21 mouse cellular contexts compared by ENCODE assay signal in the genomic region with DNA sequence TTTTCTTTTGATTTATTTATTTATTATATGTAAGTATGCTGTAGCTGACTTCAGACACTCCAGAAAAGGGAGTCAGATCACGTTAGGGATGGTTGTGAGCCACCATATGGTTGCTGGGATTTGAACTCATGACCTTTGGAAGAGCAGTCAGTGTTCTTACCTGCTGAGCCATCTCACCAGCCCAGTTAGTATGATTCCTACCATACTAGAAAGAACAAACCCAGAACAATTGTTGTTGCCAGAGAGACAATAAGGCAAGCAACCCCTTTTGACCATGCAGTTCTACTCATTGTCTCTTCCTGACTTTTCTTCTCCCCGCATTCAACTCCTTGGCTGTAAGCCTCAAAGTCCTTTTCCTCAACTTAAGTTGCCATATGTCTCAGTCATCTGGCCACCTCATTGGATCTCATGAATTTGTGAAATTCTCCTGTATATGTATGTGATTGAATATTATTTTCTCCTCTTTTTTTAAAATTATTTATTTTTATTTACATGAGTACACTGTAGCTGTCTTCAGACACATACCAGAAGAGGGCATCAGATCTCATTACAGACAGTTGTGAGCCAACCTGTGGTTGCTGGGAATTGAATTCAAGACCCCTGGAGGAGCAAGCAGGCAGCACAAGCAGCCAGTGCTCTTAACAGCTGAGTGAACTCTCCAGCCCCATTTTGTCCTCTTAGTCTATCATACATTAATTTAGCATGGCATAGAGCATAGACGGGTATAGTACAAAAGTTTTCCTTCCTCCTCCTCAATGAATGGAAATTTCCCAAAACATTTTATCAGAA. TPM values are rescaled to one million over a fixed set of nuclear protein-coding genes. Genes with fewer than 3 reads are reported as not detected.
A peak's percentile ranks its signal among the peaks of the same experiment; 100 is the strongest.
DNase-seq lines count a peak whose midpoint lies in the region; ATAC-seq and TF ChIP-seq lines count a peak whose summit lies in the region.
"Had no signal": no experiment of that assay in that cellular context is flagged by ENCODE, and none has a peak within 500 bp of the region (broad histone marks: within the 10 kb centered on the region; RNA-seq: fewer than 3 reads in every experiment).

No protein-coding gene starts in this region.

- no peak overlapping the region for H3K4me2 ChIP-seq in forebrain, postnatal 0 days (ENCODE audit: low read depth)
- no peak overlapping the region for H3K4me2 ChIP-seq in forebrain, embryonic 13.5 days
- H3K4me2 ChIP-seq in neural tube, embryonic 12.5 days (replicated peaks), result no peak overlapping the region
- H3K4me2 ChIP-seq in stomach, postnatal 0 days (replicated peaks; ENCODE audit: low read depth), result no peak overlapping the region
- H3K4me2 ChIP-seq: midbrain, embryonic 12.5 days; stomach, embryonic 15.5 days had no signal

- no peak overlapping the region for H3K4me3 ChIP-seq in forebrain, postnatal 0 days (ENCODE audit: low read depth, low read length)
- H3K4me3 ChIP-seq in forebrain, embryonic 13.5 days, result no peak overlapping the region
- no peak overlapping the region for H3K4me3 ChIP-seq in neural tube, embryonic 12.5 days
- no peak overlapping the region for H3K4me3 ChIP-seq in stomach, postnatal 0 days (ENCODE audit: low read depth, low read length)
- H3K4me3 ChIP-seq: heart, embryonic 12.5 days; liver, embryonic 13.5 days; midbrain, embryonic 12.5 days; stomach, embryonic 15.5 days had no signal

- 0 out of 2 replicates have a peak, but pooled peaks cover 5% of the 10 kb centered on the region for H3K27me3 ChIP-seq in forebrain, postnatal 0 days (ENCODE audit: insufficient read depth, low read length)
- no peaks in the 10 kb centered on the region for H3K27me3 ChIP-seq in forebrain, embryonic 13.5 days
- H3K27me3 ChIP-seq in neural tube, embryonic 12.5 days (replicated peaks), result no peaks in the 10 kb centered on the region
- H3K27me3 ChIP-seq in stomach, postnatal 0 days (ENCODE audit: control insufficient read depth, insufficient read depth, low read length), result no peaks in the 10 kb centered on the region
- H3K27me3 ChIP-seq: heart, embryonic 12.5 days; liver, embryonic 13.5 days; midbrain, embryonic 12.5 days; stomach, embryonic 15.5 days had no signal

- no peak for DNase-seq in forebrain, postnatal 0 days
- DNase-seq in neural tube, embryonic 10.5 days (ENCODE audit: extremely low spot score, low spot score), result no peak
- peak; percentile 18 for DNase-seq in T-cell, adult 2 months (ENCODE audit: low spot score)
- no peak for DNase-seq in stomach, postnatal 0 days (ENCODE audit: low spot score)
- DNase-seq in left cerebral cortex, postnatal 36 days (ENCODE audit: low spot score in 2 of 2), result no peak
- DNase-seq in cerebellum, postnatal 4 days (ENCODE audit: low spot score in 2 of 2), result no peak
- DNase-seq: cerebellum, adult 18-20 months; gastrocnemius, postnatal 36 days; kidney, adult 9 months; liver, embryonic 13.5 days had no signal

- no peaks in the 10 kb centered on the region for H3K36me3 ChIP-seq in forebrain, postnatal 0 days (ENCODE audit: insufficient read depth)
- no peaks in the 10 kb centered on the region for H3K36me3 ChIP-seq in forebrain, embryonic 13.5 days (ENCODE audit: poor library complexity, severe bottlenecking)
- H3K36me3 ChIP-seq in neural tube, embryonic 12.5 days, result no peaks in the 10 kb centered on the region
- no peaks in the 10 kb centered on the region for H3K36me3 ChIP-seq in stomach, postnatal 0 days (ENCODE audit: control insufficient read depth, insufficient read depth, low read length)
- H3K36me3 ChIP-seq: heart, embryonic 12.5 days; liver, embryonic 13.5 days; midbrain, embryonic 12.5 days; stomach, embryonic 15.5 days had no signal

- WGBS in forebrain, postnatal 0 days, result 78% methylated on average over 3 of the region's 3 CpGs
- 84% methylated on average over 3 of the region's 3 CpGs for WGBS in forebrain, embryonic 13.5 days
- WGBS in neural tube, embryonic 12.5 days, result 86% methylated on average over 3 of the region's 3 CpGs
- WGBS in stomach, postnatal 0 days, result 85% methylated on average over 3 of the region's 3 CpGs

- no peak for TF ChIP-seq EP300 in stomach, postnatal 0 days (optimal IDR thresholded peaks at IDR 0.05)

- no peaks in the 10 kb centered on the region for H3K4me1 ChIP-seq in forebrain, postnatal 0 days (ENCODE audit: insufficient read depth)
- H3K4me1 ChIP-seq in forebrain, embryonic 13.5 days, result peaks cover 4% of the 10 kb centered on the region
- no peaks in the 10 kb centered on the region for H3K4me1 ChIP-seq in neural tube, embryonic 12.5 days
- no peaks in the 10 kb centered on the region for H3K4me1 ChIP-seq in stomach, postnatal 0 days (replicated peaks; ENCODE audit: control insufficient read depth, insufficient read depth)
- H3K4me1 ChIP-seq: heart, embryonic 12.5 days; midbrain, embryonic 12.5 days; stomach, embryonic 15.5 days had no signal

- intact Hi-C loops in left cerebral cortex, postnatal 36 days (cut with DNase I), result no loop called here

- H3K27ac ChIP-seq in forebrain, postnatal 0 days (ENCODE audit: low read depth, low read length), result no peak overlapping the region
- H3K27ac ChIP-seq in forebrain, embryonic 13.5 days, result no peak overlapping the region
- no peak overlapping the region for H3K27ac ChIP-seq in neural tube, embryonic 12.5 days
- H3K27ac ChIP-seq in stomach, postnatal 0 days (replicated peaks), result no peak overlapping the region
- H3K27ac ChIP-seq: liver, embryonic 13.5 days; midbrain, embryonic 12.5 days; stomach, embryonic 15.5 days had no signal

- ATAC-seq in forebrain, postnatal 0 days, result no peak
- ATAC-seq in forebrain, embryonic 13.5 days, result no peak
- ATAC-seq in neural tube, embryonic 12.5 days (ENCODE audit: low FRiP score, low read depth), result peak; percentile 12; the same call in 1 of the 2 replicates
- ATAC-seq in stomach, postnatal 0 days (ENCODE audit: low FRiP score, low TSS enrichment), result no peak

- H3K9me3 ChIP-seq in forebrain, postnatal 0 days (ENCODE audit: low read length), result no peaks in the 10 kb centered on the region
- H3K9me3 ChIP-seq in forebrain, embryonic 13.5 days (replicated peaks), result no peaks in the 10 kb centered on the region
- H3K9me3 ChIP-seq in neural tube, embryonic 12.5 days, result no peaks in the 10 kb centered on the region
- no peaks in the 10 kb centered on the region for H3K9me3 ChIP-seq in stomach, postnatal 0 days (ENCODE audit: control insufficient read depth, low read length)
- H3K9me3 ChIP-seq: heart, embryonic 12.5 days; liver, embryonic 13.5 days; midbrain, embryonic 12.5 days; stomach, embryonic 15.5 days had no signal

- TF ChIP-seq CTCF in forebrain, postnatal 0 days (IDR thresholded peaks at IDR 0.05; ENCODE audit: low read depth), result 0 out of 2 replicates have a peak, but pooled peaks have one; percentile 10
- TF ChIP-seq CTCF in stomach, postnatal 0 days (IDR thresholded peaks at IDR 0.05; ENCODE audit: low read depth), result 0 out of 2 replicates have a peak, but pooled peaks have one; percentile 6

- H3K9ac ChIP-seq in forebrain, postnatal 0 days, result no peak overlapping the region
- H3K9ac ChIP-seq in forebrain, embryonic 13.5 days, result no peak overlapping the region
- no peak overlapping the region for H3K9ac ChIP-seq in neural tube, embryonic 12.5 days
- H3K9ac ChIP-seq in stomach, postnatal 0 days (ENCODE audit: low read length), result no peak overlapping the region
- H3K9ac ChIP-seq: heart, embryonic 12.5 days; liver, embryonic 13.5 days; midbrain, embryonic 12.5 days; stomach, embryonic 15.5 days had no signal

RNA-seq across cellular contexts. Expression of gene Pros1, which starts 1.4 kb away (rescaled TPM):
- 8.3 and 11.4 TPM in 2 replicates for total RNA-seq in forebrain, postnatal 0 days (2014; rRNA removed)
- polyA plus RNA-seq in forebrain, postnatal 0 days (2015; fragmentation: Nextera tagmentation; extraction: Ambion mirVana), result 7.2 and 9.3 TPM in 2 replicates
- 7.7 and 8.6 TPM in 2 replicates for polyA plus RNA-seq in forebrain, embryonic 13.5 days (2015; fragmentation: Nextera tagmentation; extraction: Ambion mirVana)
- 17.6 and 21.3 TPM in 2 replicates for polyA plus RNA-seq in neural tube, embryonic 12.5 days (2016; fragmentation: Nextera tagmentation; extraction: Ambion mirVana)
- 24.9 and 26.6 TPM in 2 replicates for polyA plus RNA-seq in stomach, postnatal 0 days (2015; fragmentation: Nextera tagmentation; extraction: Ambion mirVana)
- 1 to 10 TPM; 8.3 to 9.6 TPM for total RNA-seq in left cerebral cortex, postnatal 36 days (2021)

RNA-seq across cellular contexts. Expression of gene Arl13b, which starts 5.8 kb away (rescaled TPM):
- total RNA-seq in forebrain, postnatal 0 days (2014; rRNA removed), result 21.0 and 21.4 TPM in 2 replicates
- polyA plus RNA-seq in forebrain, postnatal 0 days (2015; fragmentation: Nextera tagmentation; extraction: Ambion mirVana), result 14.1 and 17.0 TPM in 2 replicates
- polyA plus RNA-seq in forebrain, embryonic 13.5 days (2015; fragmentation: Nextera tagmentation; extraction: Ambion mirVana), result 19.0 and 19.5 TPM in 2 replicates
- polyA plus RNA-seq in neural tube, embryonic 12.5 days (2016; fragmentation: Nextera tagmentation; extraction: Ambion mirVana), result 18.0 and 20.7 TPM in 2 replicates
- polyA plus RNA-seq in stomach, postnatal 0 days (2015; fragmentation: Nextera tagmentation; extraction: Ambion mirVana), result 10.1 and 12.1 TPM in 2 replicates
- total RNA-seq in left cerebral cortex, postnatal 36 days (2021), result 10 to 100 TPM in 1 of 2 experiments, 1 to 10 TPM in 1; 10.0 to 11.9 TPM

RNA-seq across cellular contexts. Expression of gene Stx19, which starts 38.2 kb away (rescaled TPM):
- 0.14 TPM in 1 of 2 replicates, not detected in the other for total RNA-seq in forebrain, postnatal 0 days (2014; rRNA removed)
- polyA plus RNA-seq in forebrain, postnatal 0 days (2015; fragmentation: Nextera tagmentation; extraction: Ambion mirVana), result 0.08 TPM in 1 of 2 replicates, not detected in the other
- 0.52 and 0.63 TPM in 2 replicates for polyA plus RNA-seq in forebrain, embryonic 13.5 days (2015; fragmentation: Nextera tagmentation; extraction: Ambion mirVana)
- 0.65 and 0.77 TPM in 2 replicates for polyA plus RNA-seq in neural tube, embryonic 12.5 days (2016; fragmentation: Nextera tagmentation; extraction: Ambion mirVana)
- 12.9 and 14.1 TPM in 2 replicates for polyA plus RNA-seq in stomach, postnatal 0 days (2015; fragmentation: Nextera tagmentation; extraction: Ambion mirVana)
- not detected for total RNA-seq in left cerebral cortex, postnatal 36 days (2021)
- total RNA-seq: adrenal gland, adult 18-20 months; gastrocnemius, postnatal 36 days; hematopoietic stem cell, adult 5-6 weeks; layer of hippocampus, adult 8-10 months; left cerebral cortex, postnatal 25 days had no signal
- polyA plus RNA-seq: frontal cortex, adult 2 months; small intestine, adult 2 months had no signal
